ENCODE assay signal across 29 mouse cellular contexts in the genomic region with DNA sequence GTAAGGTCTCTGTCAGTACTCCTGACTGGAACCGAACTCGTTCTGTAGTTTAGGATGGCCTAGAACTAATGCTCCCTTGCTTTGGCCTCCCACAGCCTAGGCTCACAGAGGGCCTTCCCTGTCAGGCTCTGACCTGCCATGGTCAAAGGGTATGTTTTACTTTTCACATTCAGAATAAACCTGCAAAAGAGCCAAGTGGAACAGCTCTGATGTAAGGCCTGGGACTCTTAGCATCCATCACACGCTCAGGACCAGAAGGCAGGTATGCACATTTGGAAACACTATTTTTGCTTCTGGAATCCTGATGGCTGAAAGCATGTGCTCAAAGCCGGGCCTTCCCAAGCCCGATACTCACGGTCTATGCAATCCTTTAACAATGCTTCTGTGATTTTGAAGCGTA. TPM values are rescaled to one million over a fixed set of nuclear protein-coding genes. Genes with fewer than 3 reads are reported as not detected.
"Had no signal": no experiment of that assay in that cellular context is flagged by ENCODE, and none has a peak within 500 bp of the region (broad histone marks: within the 10 kb centered on the region; RNA-seq: fewer than 3 reads in every experiment).

No protein-coding gene starts in this region.

- H3K4me1 ChIP-seq: embryonic facial prominence, embryonic 10.5 days; embryonic facial prominence, embryonic 12.5 days; embryonic facial prominence, embryonic 13.5 days; embryonic facial prominence, embryonic 15.5 days; forebrain, embryonic 10.5 days; forebrain, embryonic 12.5 days; forebrain, embryonic 13.5 days; forebrain, embryonic 15.5 days had no signal

- H3K27ac ChIP-seq: embryonic facial prominence, embryonic 10.5 days; embryonic facial prominence, embryonic 12.5 days; embryonic facial prominence, embryonic 13.5 days; embryonic facial prominence, embryonic 15.5 days; forebrain, embryonic 10.5 days; forebrain, embryonic 12.5 days; forebrain, embryonic 13.5 days; forebrain, embryonic 15.5 days; gastrocnemius, adult 2 months; heart, adult 2 months had no signal

- DNase-seq: cerebellum, adult 2 months; cerebellum, adult 8-10 months; cerebellum, adult 9-10 months; cerebellum, adult 9-11 months; cerebellum, postnatal 10 days; cerebellum, postnatal 14 days; cerebellum, postnatal 25 days; cerebellum, postnatal 36 days; embryo, embryonic 11 days; forebrain, postnatal 0 days; gastrocnemius, adult 2 months; gastrocnemius, postnatal 10 days; gastrocnemius, postnatal 14 days; gastrocnemius, postnatal 25 days; gastrocnemius, postnatal 36 days; heart, adult 18-20 months; heart, adult 2 months had no signal

- H3K4me3 ChIP-seq: embryonic facial prominence, embryonic 10.5 days; embryonic facial prominence, embryonic 12.5 days; embryonic facial prominence, embryonic 13.5 days; embryonic facial prominence, embryonic 15.5 days; erythroblast, embryonic 14.5 days; forebrain, embryonic 10.5 days; forebrain, embryonic 12.5 days; forebrain, embryonic 13.5 days; forebrain, embryonic 15.5 days; gastrocnemius, adult 2 months; heart, adult 2 months had no signal

- H3K27me3 ChIP-seq: embryonic facial prominence, embryonic 12.5 days; embryonic facial prominence, embryonic 13.5 days; embryonic facial prominence, embryonic 15.5 days; forebrain, embryonic 12.5 days; forebrain, embryonic 13.5 days; forebrain, embryonic 15.5 days had no signal

- ATAC-seq: forebrain, embryonic 13.5 days; forebrain, embryonic 14.5 days; forebrain, embryonic 15.5 days; forebrain, embryonic 16.5 days; forebrain, postnatal 0 days had no signal

- H3K9ac ChIP-seq: embryonic facial prominence, embryonic 12.5 days; embryonic facial prominence, embryonic 13.5 days; embryonic facial prominence, embryonic 15.5 days; forebrain, embryonic 12.5 days; forebrain, embryonic 13.5 days; forebrain, embryonic 15.5 days; forebrain, postnatal 0 days had no signal

- H3K9me3 ChIP-seq: embryonic facial prominence, embryonic 10.5 days; embryonic facial prominence, embryonic 12.5 days; embryonic facial prominence, embryonic 13.5 days; embryonic facial prominence, embryonic 15.5 days; forebrain, embryonic 10.5 days; forebrain, embryonic 12.5 days; forebrain, embryonic 13.5 days; forebrain, embryonic 15.5 days had no signal

- H3K4me2 ChIP-seq: embryonic facial prominence, embryonic 12.5 days; embryonic facial prominence, embryonic 13.5 days; embryonic facial prominence, embryonic 15.5 days; forebrain, embryonic 12.5 days; forebrain, embryonic 13.5 days; forebrain, embryonic 15.5 days had no signal

RNA-seq across cellular contexts. Expression of a gene that starts 50.2 kb away (rescaled TPM):
- total RNA-seq: granulocyte monocyte progenitor cell, adult 5-6 weeks had no signal
- polyA plus RNA-seq: erythroblast, embryonic 14.5 days had no signal
